Mouse (Mus musculus) c-Kit-positive CD71-positive TER-119-positive erythroid progenitor cells, embryonic 14.5 days (primary cell): Measurements from ENCODE around the gene Tbc1d5.

Experiments used
- DNase-seq: peaks from one replicate; pipeline ENCODE4 v3.0.0-alpha.2; 2013; ENCODE audit warnings: low spot score

Gene Tbc1d5

GRCm38 (mm10) chr17:51179195-51179953 lies at the start of gene Tbc1d5:
Gene Tbc1d5, minus strand, starts transcription at chr17:51179352.
- peak; percentile 78 for DNase-seq

GRCm38 (mm10) chr17:51226056-51226455 lies 46.9 kb upstream of the Tbc1d5 start:
- no peak for DNase-seq

- DNase-seq = no peak
Observed at GRCm38 (mm10) chr17:51223152-51223551, 44.0 kb upstream of the Tbc1d5 start.

- no peak for DNase-seq
Observed at GRCm38 (mm10) chr17:51221075-51221474, 41.9 kb upstream of the Tbc1d5 start.

- no peak for DNase-seq
Observed at GRCm38 (mm10) chr17:51219897-51220296, 40.7 kb upstream of the Tbc1d5 start.

- no peak for DNase-seq
Observed at GRCm38 (mm10) chr17:51216426-51216825, 37.3 kb upstream of the Tbc1d5 start.

- DNase-seq = no peak
Observed at GRCm38 (mm10) chr17:51209565-51209964, 30.4 kb upstream of the Tbc1d5 start.

GRCm38 (mm10) chr17:51204643-51205042 lies 25.5 kb upstream of the Tbc1d5 start:
- DNase-seq = no peak

- DNase-seq = no peak
Observed at GRCm38 (mm10) chr17:51195561-51195960, 16.4 kb upstream of the Tbc1d5 start.

GRCm38 (mm10) chr17:51194787-51195186 lies 15.6 kb upstream of the Tbc1d5 start:
- DNase-seq = no peak

- no peak for DNase-seq
Observed at GRCm38 (mm10) chr17:51191381-51191780, 12.2 kb upstream of the Tbc1d5 start.

GRCm38 (mm10) chr17:51182715-51183114 lies 3.6 kb upstream of the Tbc1d5 start:
- DNase-seq = no peak

GRCm38 (mm10) chr17:51178491-51179194 lies 509 bp downstream of the Tbc1d5 start:
- peak; percentile 64 for DNase-seq

- no peak for DNase-seq
Observed at GRCm38 (mm10) chr17:51177923-51178322, 1.2 kb downstream of the Tbc1d5 start.

GRCm38 (mm10) chr17:51172332-51172731 lies 6.8 kb downstream of the Tbc1d5 start:
- DNase-seq = no peak

- DNase-seq = no peak
Observed at GRCm38 (mm10) chr17:51171504-51171903, 7.6 kb downstream of the Tbc1d5 start.

GRCm38 (mm10) chr17:51169911-51170310 lies 9.2 kb downstream of the Tbc1d5 start:
- DNase-seq = no peak

- DNase-seq = no peak
Observed at GRCm38 (mm10) chr17:51162366-51162765, 16.8 kb downstream of the Tbc1d5 start.

GRCm38 (mm10) chr17:51159261-51159660 lies 19.9 kb downstream of the Tbc1d5 start:
- DNase-seq = no peak

- no peak for DNase-seq
Observed at GRCm38 (mm10) chr17:51150999-51151398, 28.2 kb downstream of the Tbc1d5 start.

GRCm38 (mm10) chr17:51144983-51145382 lies 34.2 kb downstream of the Tbc1d5 start:
- DNase-seq = no peak

GRCm38 (mm10) chr17:51142095-51142494 lies 37.1 kb downstream of the Tbc1d5 start:
- no peak for DNase-seq

- DNase-seq = peak; percentile 5
Observed at GRCm38 (mm10) chr17:51111194-51111593, 68.0 kb downstream of the Tbc1d5 start.
